Mouse (Mus musculus) midbrain, embryonic 10.5 days (tissue): ENCODE results near the gene Add1. TPM values are rescaled to one million over a fixed set of nuclear protein-coding genes. Genes with fewer than 3 reads are reported as not detected.

Experiments used
- DNase-seq: peaks from one replicate; pipeline ENCODE4 v3.0.0-alpha.2; 2017; ENCODE audit warnings: low spot score
- H3K27ac ChIP-seq: fragments of 300-500 bp; sonication (generic); replicated peaks from 2 replicates; pipeline ENCODE4 v1.5.1; 2016; ENCODE audit warnings: mild to moderate bottlenecking
- H3K27me3 ChIP-seq: fragments of 300-500 bp; sonication (generic); 2 replicates; pipeline ENCODE4 v1.6.1; 2016; ENCODE audit warnings: low read depth, mild to moderate bottlenecking; ENCODE audit not compliant: poor library complexity, severe bottlenecking
- H3K36me3 ChIP-seq: fragments of 300-500 bp; sonication (generic); 2 replicates; pipeline ENCODE4 v1.6.1; 2016; ENCODE audit warnings: mild to moderate bottlenecking, moderate library complexity
- H3K4me1 ChIP-seq: fragments of 300-500 bp; sonication (generic); 2 replicates; pipeline ENCODE4 v1.6.1; 2016
- H3K4me3 ChIP-seq: fragments of 300-500 bp; sonication (generic); 2 replicates; pipeline ENCODE4 v1.5.1; 2016; ENCODE audit warnings: mild to moderate bottlenecking, moderate library complexity
- H3K9me3 ChIP-seq: fragments of 300-500 bp; sonication (generic); replicated peaks from 2 replicates; pipeline ENCODE4 v1.6.1; 2016; ENCODE audit warnings: mild to moderate bottlenecking
- WGBS: fragments of 180-500 bp; shearing (Covaris S2); methylation state at CpG from one replicate; pipeline ENCODE4 v1.1.7; 2016; 5-methylcytosine and 5-hydroxymethylcytosine counted together
- microRNA-seq: library from miRNA; unstranded; fragments of <30 nt; microRNA quantifications from one replicate; pipeline ENCODE4, GENCODE M21; 2017
- polyA plus RNA-seq: library from polyadenylated mRNA; unstranded; fragments of >200 nt; fragmentation: Nextera tagmentation; extraction: Ambion mirVana; gene quantifications from 2 replicates; pipeline ENCODE4 v1.2.1, GENCODE M21; 2016

The Add1 gene
- polyA plus RNA-seq, 1 experiment from 2014 or later = 166 TPM

- Histone ChIP-seq H3K4me3 (no peak overlapping the region), H3K36me3 (no peaks in the 10 kb centered on the region), H3K27me3 (no peaks in the 10 kb centered on the region), H3K4me1 (no peaks in the 10 kb centered on the region), H3K9me3 (no peaks in the 10 kb centered on the region), H3K27ac (no peak overlapping the region)
- 78% methylated on average over 2 of the region's 2 CpGs for WGBS
- DNase-seq = no peak
These were observed 96.0 kb downstream of the Add1 start for GRCm38 (mm10) chr5:34669493-34669892.

DNA sequence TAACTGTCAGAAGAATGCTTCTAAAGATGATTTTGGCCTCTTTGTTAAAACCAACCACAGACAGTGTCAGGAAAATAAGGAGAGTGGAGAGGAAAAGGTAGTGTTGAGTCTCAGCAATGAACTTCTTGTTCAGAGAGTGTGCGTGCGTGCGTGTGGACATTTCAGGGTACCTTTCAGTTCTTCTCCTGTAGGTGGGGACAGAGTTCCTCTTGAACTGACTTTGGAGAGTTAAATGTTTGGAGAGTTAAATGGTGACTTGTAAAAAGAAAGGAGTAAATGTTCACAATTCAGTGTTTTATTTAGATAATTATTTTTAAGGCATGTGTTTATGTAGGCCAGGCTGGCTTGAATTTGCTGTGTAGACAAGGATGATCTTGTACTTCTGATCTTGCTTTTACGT, 96.8 kb downstream of the Add1 start:
- Histone ChIP-seq H3K4me1 (no peaks in the 10 kb centered on the region), H3K9me3 (no peaks in the 10 kb centered on the region), H3K4me3 (no peak overlapping the region), H3K36me3 (no peaks in the 10 kb centered on the region), H3K27me3 (no peaks in the 10 kb centered on the region), H3K27ac (no peak overlapping the region)
- 77% methylated on average over 4 of the region's 4 CpGs for WGBS
- no peak for DNase-seq

Small RNAs within 50 kb of the gene (microRNA-seq; reads per million reads assigned to microRNA genes)
- 3.3 reads per million, percentile 4 among the genes with 10 or more reads in this experiment for gene Mir7036b

Other genes with a start within 250 kb of the Add1 start
- gene Rnf4, start 237.4 kb upstream of the Add1 start, polyA plus RNA-seq = 196 and 197 TPM in 2 replicates
- 12.1 and 13.9 TPM in 2 replicates for gene Fam193a, start 203.7 kb upstream of the Add1 start, polyA plus RNA-seq
- 5.3 and 8.0 TPM in 2 replicates for gene Tnip2, start 59.7 kb upstream of the Add1 start, polyA plus RNA-seq
- gene Sh3bp2, start 47.8 kb upstream of the Add1 start, polyA plus RNA-seq = 6.4 and 10.3 TPM in 2 replicates
- 89.2 and 107 TPM in 2 replicates for gene Mfsd10, start 63.5 kb downstream of the Add1 start, polyA plus RNA-seq
- 27.0 and 27.4 TPM in 2 replicates for gene Nop14, start 86.5 kb downstream of the Add1 start, polyA plus RNA-seq
- 1.3 and 1.8 TPM in 2 replicates for gene Grk4, start 86.7 kb downstream of the Add1 start, polyA plus RNA-seq
- gene Htt, start 188.1 kb downstream of the Add1 start, polyA plus RNA-seq = 13.2 and 17.1 TPM in 2 replicates